Mouse (Mus musculus) limb, embryonic 12.5 days (tissue): Measurements from ENCODE around the gene Eva1c. TPM values are rescaled to one million over a fixed set of nuclear protein-coding genes. Genes with fewer than 3 reads are reported as not detected.

Source experiments
- ATAC-seq: fragments of 200-750 bp; cut with Nextera tagmentation; 2 replicates; pipeline ENCODE4 v1.8.0; 2017; ENCODE audit warnings: low read depth, moderate TSS enrichment; ENCODE audit not compliant: insufficient number of reproducible peaks, insufficient read depth, low FRiP score, low TSS enrichment
- H3K27ac ChIP-seq: fragments of 300-500 bp; sonication (generic); 2 replicates; pipeline ENCODE4 v1.5.1; 2016; ENCODE audit warnings: mild to moderate bottlenecking, moderate library complexity
- H3K27me3 ChIP-seq: fragments of 300-500 bp; sonication (generic); 2 replicates; pipeline ENCODE4 v1.6.1; 2016; ENCODE audit warnings: mild to moderate bottlenecking, moderate library complexity
- H3K36me3 ChIP-seq: fragments of 300-500 bp; sonication (generic); 2 replicates; pipeline ENCODE4 v1.6.1; 2016; ENCODE audit warnings: mild to moderate bottlenecking, moderate library complexity
- H3K4me1 ChIP-seq: fragments of 300-500 bp; sonication (generic); replicated peaks from 2 replicates; pipeline ENCODE4 v1.6.1; 2016
- H3K4me2 ChIP-seq: fragments of 300-500 bp; sonication (generic); 2 replicates; pipeline ENCODE4 v1.6.1; 2016; ENCODE audit warnings: mild to moderate bottlenecking, moderate library complexity
- H3K4me3 ChIP-seq: fragments of 300-500 bp; sonication (generic); replicated peaks from 2 replicates; pipeline ENCODE4 v1.5.1; 2016; ENCODE audit warnings: mild to moderate bottlenecking
- H3K9ac ChIP-seq: fragments of 300-500 bp; sonication (generic); replicated peaks from 2 replicates; pipeline ENCODE4 v1.6.1; 2016; ENCODE audit warnings: mild to moderate bottlenecking, moderate library complexity
- H3K9me3 ChIP-seq: fragments of 300-500 bp; sonication (generic); 2 replicates; pipeline ENCODE4 v1.6.1; 2016; ENCODE audit warnings: mild to moderate bottlenecking, moderate library complexity
- WGBS: fragments of 180-500 bp; shearing (Covaris S2); methylation state at CpG from one replicate; pipeline ENCODE4 v1.1.7; 2016; 5-methylcytosine and 5-hydroxymethylcytosine counted together
- microRNA-seq: library from miRNA; unstranded; fragments of <30 nt; microRNA quantifications from one replicate; pipeline ENCODE4, GENCODE M21; 2017
- polyA plus RNA-seq: library from polyadenylated mRNA; unstranded; fragments of >200 nt; fragmentation: Nextera tagmentation; extraction: Ambion mirVana; gene quantifications from 2 replicates; pipeline ENCODE4 v1.2.1, GENCODE M21; 2016

Eva1c gene
- polyA plus RNA-seq, 1 experiment from 2014 or later, result 2.2 TPM

GRCm38 (mm10) chr16:90946977-90947376 is 120.5 kb downstream of the Eva1c start:
- ATAC-seq, result no peak
- Histone ChIP-seq H3K9me3 (no peaks in the 10 kb centered on the region), H3K27ac (no peak overlapping the region), H3K36me3 (peaks cover 49% of the 10 kb centered on the region), H3K4me2 (no peak overlapping the region), H3K27me3 (no peaks in the 10 kb centered on the region), H3K9ac (no peak overlapping the region), H3K4me3 (no peak overlapping the region), H3K4me1 (no peaks in the 10 kb centered on the region)
- WGBS, result 82% methylated on average over 8 of the region's 8 CpGs

GRCm38 (mm10) chr16:90950354-90950963 is 123.9 kb downstream of the Eva1c start:
- Histone ChIP-seq H3K36me3 (peaks cover 38% of the 10 kb centered on the region), H3K9me3 (no peaks in the 10 kb centered on the region), H3K4me3 (no peak overlapping the region), H3K9ac (no peak overlapping the region), H3K4me1 (no peaks in the 10 kb centered on the region), H3K4me2 (no peak overlapping the region), H3K27me3 (no peaks in the 10 kb centered on the region), H3K27ac (no peak overlapping the region)
- 53% methylated on average over 17 of the region's 17 CpGs for WGBS
- ATAC-seq, result no peak

GRCm38 (mm10) chr16:90953147-90953546 is 126.6 kb downstream of the Eva1c start:
- Histone ChIP-seq H3K4me2 (no peak overlapping the region), H3K36me3 (peaks cover 33% of the 10 kb centered on the region), H3K27me3 (no peaks in the 10 kb centered on the region), H3K9me3 (no peaks in the 10 kb centered on the region), H3K27ac (no peak overlapping the region), H3K9ac (no peak overlapping the region), H3K4me3 (no peak overlapping the region), H3K4me1 (no peaks in the 10 kb centered on the region)
- ATAC-seq, result no peak
- 91% methylated on average over 9 of the region's 9 CpGs for WGBS

GRCm38 (mm10) chr16:90953770-90954169 is 127.3 kb downstream of the Eva1c start:
- Histone ChIP-seq H3K27ac (no peak overlapping the region), H3K36me3 (peaks cover 33% of the 10 kb centered on the region), H3K4me3 (no peak overlapping the region), H3K4me1 (no peaks in the 10 kb centered on the region), H3K9ac (no peak overlapping the region), H3K4me2 (no peak overlapping the region), H3K9me3 (no peaks in the 10 kb centered on the region), H3K27me3 (no peaks in the 10 kb centered on the region)
- no peak for ATAC-seq
- WGBS, result 90% methylated on average over 6 of the region's 6 CpGs

Small RNA genes within 50 kb of the gene (microRNA-seq; reads per million reads assigned to microRNA genes)
- gene Gm22933, result not detected

Other genes starting within 250 kb of the Eva1c start
- gene Mis18a, start 99.3 kb upstream of the Eva1c start, polyA plus RNA-seq, result 79.7 and 85.3 TPM in 2 replicates
- not detected in 2 replicates for gene Mrap, start 88.5 kb upstream of the Eva1c start, polyA plus RNA-seq
- 12.7 and 15.0 TPM in 2 replicates for gene Urb1, start 16.3 kb upstream of the Eva1c start, polyA plus RNA-seq
- gene Cfap298, start 108.4 kb downstream of the Eva1c start, polyA plus RNA-seq, result 31.6 and 40.8 TPM in 2 replicates
- gene Synj1, start 184.6 kb downstream of the Eva1c start, polyA plus RNA-seq, result 10.9 and 11.3 TPM in 2 replicates
- 92.0 and 96.2 TPM in 2 replicates for gene Paxbp1, start 217.8 kb downstream of the Eva1c start, polyA plus RNA-seq